Mouse (Mus musculus): ENCODE measurements around the gene Pld6. TPM values are rescaled to one million over a fixed set of nuclear protein-coding genes. Genes with fewer than 3 reads are reported as not detected.

Pld6 gene
- total RNA-seq, 2 experiments from 2014 or later, result 0.46 to 0.50 TPM

DNA sequence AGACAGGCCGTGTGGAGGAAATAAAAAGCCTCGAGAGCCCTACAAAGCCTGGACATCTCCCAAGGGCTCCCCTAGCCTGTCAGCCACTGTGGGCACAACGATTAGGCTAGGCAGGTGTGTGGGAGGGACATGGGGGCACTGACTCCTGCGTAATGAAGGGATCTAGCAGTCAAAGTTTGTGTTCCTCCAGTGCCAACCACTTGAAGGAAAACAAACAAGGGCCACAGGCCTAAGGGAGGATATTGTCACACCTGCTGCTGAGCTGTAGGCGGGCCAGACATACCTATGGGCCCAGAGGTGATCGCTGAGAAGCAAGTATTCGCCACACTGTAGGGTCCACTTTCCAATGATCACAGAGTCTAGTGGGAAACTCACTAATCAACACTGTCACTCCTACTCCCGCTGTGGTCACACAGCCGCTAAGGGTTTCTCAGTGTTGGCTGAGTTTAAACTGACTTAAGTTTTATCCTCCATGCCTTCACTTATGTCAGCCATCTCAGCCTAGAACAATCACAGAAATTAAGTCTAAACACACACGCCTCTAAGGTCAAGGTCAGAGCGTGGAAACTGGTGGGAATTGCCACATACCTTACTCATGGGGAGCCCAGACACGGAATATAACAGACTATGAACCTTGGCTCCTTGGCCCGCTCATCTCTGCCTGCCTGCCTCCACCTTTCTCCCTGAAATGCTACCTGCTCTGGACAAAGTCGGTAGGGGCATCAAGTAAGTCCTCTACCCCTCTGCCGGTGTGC, 824 bp downstream of the Pld6 start:
- DNase-seq, result no peak

DNA sequence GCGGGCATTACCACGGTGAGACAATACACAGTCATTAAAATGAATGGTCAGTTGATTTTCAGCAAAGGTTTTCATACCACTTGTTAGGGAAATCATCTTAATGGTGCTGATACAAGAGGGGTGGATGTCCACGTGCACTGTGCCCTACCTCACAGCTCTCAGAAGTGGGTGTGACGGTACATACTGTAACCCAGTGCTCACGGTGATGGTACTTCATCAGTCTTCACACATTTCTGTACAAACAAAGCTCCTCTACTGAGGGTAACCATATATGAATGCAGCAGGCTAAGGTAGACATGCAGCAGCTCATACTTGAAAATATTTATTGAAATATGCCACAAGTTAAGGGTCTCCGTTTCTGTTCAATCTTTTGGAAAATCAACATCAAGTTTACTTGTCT, 3.9 kb downstream of the Pld6 start:
- no peak for DNase-seq

DNA sequence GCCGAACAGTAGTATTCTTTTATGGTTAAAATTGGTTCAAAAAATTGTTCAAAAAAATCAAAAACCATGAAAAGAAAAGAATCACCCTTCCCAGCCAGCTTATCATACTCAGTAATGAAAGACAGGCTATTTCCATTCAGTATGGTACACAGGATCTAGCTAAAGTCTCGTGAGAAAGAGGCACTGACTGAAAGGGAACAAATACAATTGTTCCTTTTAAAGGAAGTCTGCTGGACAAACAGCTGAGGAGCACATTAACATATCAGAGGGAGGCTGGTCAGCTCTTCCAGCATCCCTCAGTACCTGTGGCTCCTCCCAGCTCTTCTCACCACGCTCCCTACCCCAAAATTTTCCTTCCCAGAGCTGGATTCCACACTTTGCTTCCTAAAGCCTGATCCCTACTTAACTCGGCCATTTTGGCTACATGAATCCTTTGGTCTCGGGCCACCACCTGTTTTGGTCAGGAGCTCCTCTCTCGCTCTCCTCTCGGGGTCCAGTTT, 5.3 kb downstream of the Pld6 start:
- DNase-seq, result no peak

DNA sequence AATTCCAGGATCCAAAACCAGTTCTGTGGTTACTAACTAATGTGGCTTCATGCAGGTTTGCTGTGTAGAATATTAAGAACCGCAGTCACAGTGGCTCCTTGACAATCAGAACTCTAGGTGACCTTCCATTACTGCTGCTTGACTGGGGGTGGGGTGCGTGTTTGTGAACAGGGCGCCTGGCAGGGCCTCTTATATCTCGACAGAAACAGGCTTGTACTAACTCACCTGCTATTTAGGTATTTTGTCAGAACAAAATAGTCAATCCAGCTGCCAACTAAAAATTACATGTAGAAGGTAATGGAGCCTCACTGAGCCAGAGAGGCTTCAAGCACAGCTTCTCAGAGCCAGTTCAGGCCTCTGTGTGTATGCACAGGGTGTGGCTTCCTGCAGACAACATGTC, 7.2 kb downstream of the Pld6 start:
- peak in 1 of 2 experiments; percentile 18 for DNase-seq

DNA sequence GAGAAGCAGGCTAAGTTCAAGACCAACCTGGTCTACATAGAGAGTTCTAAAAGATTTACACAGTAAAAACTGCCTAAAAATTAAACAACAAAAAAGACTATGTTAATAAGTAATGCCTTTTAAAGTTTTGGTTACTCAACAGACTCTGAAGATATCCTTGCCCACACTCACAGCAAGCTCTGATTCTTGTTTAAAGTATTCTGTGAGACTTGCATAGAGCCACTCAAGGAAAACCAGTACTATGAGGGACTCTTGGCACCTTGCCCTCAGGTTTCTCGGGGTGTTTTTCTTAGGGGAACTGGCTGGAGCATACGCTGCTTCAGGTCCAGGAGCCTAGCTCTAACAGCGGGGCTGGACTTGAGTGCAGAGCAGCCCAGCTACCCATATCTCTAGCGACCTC, 8.0 kb downstream of the Pld6 start:
- DNase-seq, result no peak

DNA sequence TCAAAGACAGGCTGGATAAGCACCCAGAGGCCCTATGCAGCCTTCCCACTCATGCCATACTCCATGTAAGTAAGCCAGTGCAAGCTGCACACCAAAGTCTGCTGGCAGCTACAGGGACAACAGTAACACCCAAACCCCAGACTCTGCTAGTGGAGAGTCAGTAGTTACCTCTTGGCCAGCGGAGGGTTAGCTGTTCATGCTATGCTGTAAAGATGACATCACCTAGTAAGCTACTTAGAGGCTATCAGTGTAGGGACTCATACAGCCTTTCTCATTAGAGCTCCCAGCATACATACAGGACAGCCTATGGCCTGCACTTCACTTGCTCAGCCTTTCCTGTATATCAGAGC, 8.6 kb downstream of the Pld6 start:
- no peak for DNase-seq

DNA sequence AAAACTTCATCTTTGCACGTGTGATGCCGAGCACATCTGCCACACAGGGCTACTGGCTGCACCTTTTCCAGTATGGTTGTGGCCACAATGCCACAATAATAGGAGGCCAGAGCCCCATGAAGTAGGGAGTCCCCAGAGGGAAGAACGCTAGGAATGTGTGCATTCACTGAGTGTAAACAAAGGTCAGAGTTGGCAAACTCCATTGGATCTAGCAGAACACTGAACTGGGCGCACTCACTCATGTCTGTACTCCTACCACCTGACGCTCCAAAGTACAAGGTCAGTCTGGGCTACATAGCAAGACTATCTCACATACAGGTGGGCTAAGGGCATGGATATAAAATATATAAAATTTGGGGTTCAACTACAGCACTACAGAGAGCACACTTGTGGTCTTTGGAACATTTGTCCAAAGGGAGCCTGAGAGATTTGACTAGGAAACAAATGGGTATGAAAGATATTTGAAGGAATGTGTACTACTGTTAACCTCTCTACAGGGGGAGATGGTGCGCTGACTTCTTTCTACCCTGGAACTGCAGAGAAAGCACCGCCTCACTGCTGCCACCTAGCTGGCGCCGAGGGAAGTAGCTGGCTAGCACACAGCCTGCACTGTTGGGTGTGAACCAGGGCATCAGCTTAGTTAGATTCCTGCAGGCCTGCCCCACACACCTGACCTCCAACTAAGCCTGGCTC, 9.1 kb downstream of the Pld6 start:
- DNase-seq, result peak; percentile 61 to 77

DNA sequence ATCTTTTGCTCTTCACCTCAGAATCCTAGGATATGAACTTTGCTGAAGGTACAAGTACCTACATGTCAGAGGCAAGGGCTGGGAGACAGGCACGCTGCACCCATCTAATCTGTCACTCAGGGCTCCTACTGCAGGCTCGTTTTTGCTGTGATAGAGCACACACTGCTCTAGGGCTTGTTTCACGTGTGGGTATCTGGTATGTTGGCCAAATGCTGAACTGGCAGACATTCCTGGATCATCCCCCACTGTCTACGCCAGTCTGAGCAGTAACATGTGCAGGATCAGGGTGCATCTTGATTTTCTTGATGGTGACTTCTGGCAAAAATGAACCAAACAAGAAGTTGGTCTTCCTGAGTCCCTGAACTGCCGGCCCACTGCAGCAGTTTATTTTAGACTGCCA, 10.2 kb downstream of the Pld6 start:
- DNase-seq, result no peak

DNA sequence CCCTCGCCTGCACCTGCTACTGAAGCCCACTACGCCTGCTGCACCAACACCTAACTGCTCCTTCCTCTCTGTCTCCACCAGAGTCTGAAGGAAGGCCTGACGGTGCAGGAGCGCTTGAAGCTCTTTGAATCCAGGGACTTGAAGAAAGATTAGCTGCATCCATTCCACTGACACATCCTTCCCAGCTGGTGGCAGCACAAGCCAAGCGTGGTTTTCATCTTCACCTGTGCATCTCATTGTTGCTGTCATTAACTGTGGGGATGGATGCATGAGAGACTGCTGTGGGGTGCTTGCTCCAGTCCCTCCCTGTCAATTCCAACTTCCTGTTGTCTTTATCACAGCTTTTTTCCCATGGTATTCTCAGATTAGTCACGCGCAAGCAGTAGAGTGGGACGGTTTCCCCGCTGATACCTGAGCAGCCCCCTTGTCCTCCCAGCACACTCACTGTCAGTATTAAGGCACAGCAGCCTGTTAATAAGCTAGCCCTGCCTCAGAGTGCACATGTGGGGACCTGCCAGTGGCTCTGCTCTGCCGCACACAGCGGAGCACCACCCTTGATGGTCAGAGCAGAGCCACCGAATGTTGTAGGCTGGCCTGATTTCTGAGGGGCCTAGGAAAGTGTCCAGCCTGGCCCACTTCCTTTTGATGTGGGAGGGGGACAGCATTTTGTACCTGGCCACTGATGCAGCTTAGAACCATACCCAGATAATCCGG, 11.9 kb downstream of the Pld6 start:
- no peak for DNase-seq

DNA sequence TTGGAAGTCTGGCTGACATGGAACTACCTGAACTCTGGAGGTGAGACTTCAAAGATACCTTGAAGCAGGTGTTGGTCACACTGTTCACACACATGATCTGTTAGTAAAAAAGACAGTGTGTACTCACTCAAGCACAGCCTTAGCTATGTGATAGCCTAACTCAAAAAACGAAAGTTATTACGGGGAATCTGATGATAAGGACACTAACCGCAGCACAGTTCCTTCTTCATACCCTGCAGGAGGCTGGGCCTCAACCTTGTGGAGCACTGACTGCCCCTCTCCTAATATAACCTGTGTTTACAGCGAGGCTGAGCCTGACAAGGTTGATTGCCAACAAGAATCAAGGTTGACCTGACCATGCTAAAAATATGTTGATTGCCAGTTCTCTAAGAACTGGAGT, 12.9 kb downstream of the Pld6 start:
- no peak for DNase-seq

DNA sequence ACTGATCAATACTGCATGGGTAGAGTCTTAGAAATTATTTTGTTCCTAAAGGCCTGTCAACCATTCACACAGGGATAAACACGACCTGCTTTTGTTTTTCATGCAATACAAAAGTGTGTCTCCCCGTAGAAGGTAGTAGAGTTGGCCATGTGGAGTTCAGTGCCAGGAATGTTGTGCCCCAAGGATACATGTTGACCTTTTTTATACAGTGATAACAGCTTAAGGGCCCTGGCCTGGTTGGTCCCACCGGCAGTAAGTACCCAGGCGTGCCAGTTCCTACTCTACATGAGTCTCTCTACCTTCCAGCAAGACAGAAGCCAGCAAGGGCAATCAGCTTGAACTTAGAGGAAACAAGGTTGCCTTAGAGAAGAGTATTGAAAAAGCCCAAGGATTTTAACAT, 14.5 kb downstream of the Pld6 start:
- DNase-seq, result no peak

DNA sequence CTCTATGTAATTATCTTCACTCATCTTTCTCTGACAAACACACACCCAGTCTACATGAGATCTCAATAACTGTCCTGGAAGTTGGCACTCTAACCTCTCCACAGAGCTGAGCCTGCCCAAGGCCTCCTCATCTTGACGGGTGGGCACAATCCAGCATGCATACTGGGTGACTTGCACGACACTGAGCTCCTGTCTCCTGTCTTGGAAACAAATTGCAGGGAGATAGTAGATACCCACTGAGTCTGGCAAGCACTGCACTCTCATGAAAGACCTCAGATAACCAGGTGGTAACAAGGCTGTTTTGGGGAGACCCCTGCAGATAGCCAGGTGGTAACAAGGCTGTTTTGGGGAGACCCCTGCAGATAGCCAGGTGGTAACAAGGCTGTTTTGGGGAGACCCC, 15.2 kb downstream of the Pld6 start:
- no peak for DNase-seq

DNA sequence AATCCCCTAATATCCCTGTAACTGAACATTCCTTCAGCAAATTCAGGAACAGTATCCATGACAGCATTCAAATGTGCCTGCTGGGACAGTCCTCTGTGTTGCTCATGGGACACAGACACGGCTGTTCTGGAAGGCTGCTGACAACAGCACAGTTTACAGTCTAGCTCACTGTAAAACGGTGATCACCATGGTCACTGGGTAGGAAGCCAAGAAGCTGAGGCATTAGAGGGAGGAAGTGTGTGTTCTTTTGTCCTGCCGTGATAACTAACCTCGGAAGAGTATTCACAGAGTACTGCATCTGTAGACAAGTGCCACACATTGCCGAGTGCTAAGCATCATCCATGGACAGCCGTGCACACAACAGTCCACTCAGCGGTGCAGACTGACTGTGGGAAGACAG, 16.7 kb downstream of the Pld6 start:
- DNase-seq, result no peak

DNA sequence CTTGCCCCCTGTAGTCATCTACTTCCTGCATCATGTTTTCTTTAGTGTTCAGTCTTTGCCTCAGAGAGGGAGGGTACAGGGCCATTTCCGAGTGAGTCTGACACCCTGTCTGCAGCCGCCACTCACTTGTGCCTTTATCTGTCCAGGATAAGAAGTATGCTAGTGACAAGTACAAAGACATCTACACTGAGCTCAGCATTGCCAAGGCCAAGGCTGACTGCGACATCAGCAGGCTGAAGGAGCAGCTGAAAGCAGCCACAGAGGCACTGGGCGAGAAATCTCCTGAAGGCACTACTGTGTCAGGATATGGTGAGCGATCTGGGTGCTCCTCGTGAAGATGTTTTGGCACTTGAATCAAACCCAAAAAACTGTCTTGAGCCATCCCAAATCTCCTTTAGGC, 17.7 kb downstream of the Pld6 start:
- DNase-seq, result no peak

DNA sequence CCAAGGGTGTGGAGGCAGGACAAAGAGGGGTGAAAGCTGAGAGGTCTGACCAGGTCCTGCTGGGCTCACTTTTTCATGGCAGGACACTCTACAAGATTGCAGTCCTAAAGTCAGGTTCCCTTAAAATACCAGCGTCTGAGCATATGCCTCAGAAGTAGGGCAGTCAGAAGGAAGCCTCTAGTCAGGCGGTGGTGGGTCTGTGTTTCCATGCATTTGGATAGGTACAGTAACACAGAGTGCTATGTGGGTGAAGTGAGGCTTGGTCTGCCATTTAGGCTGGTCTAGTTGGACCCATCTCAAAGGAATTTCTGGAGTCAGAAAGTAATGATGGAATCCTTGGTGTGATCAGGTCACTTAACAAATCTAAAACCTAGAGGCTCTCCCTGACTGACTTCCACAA, 18.1 kb downstream of the Pld6 start:
- no peak for DNase-seq

DNA sequence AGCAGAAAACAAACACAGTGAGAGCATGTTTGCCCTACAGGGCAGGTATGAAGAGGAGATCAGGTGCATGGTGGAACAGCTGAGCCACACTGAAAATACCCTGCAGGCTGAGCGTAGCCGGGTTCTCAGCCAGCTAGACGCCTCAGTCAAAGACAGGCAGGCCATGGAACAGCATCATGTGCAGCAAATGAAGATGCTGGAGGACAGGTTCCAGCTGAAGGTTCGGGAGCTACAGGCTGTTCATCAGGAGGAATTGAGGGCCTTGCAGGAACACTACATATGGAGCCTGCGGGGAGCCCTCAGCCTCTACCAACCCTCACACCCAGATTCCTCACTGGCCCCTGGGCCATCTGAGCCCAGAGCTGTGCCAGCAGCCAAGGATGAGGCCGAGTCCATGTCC, 26.6 kb downstream of the Pld6 start:
- no peak for DNase-seq

DNA sequence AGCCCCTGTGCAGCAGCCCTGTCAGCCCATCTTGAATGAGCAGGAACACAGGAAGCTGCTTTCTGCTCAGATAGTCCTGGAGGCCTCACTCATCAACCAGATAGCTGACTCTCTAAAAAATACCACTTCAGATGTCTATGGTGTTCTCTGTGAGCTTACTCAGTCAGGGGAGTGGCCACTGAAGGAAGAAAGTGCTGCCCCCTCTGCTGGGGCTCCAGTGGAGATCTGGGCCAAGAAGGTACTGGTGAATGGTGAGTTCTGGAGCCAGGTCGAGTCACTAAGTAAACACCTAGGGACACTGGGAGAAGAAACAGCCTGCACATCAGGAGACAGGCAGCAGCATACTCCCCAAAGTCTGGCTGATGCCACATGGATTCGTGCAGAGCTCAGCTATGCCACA, 27.8 kb downstream of the Pld6 start:
- DNase-seq, result no peak

DNA sequence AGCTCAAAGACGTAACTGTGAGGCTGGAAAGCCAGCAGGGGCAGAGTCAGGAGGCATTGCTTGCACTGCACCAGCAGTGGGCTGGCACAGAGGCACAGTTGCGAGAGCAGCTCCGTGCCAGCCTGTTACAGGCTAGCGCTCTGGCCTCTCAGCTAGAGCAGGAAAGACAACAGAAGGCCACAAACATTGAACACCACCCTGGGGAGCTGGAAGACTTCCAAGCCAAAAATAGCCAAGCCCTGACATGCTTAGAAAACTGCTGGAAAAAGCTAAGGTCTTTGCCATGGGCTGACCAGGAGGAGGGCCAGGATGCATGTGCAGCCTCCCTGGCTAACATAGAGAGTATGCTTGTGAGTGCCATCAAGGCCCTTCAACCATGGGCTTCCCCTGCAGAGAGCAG, 28.3 kb downstream of the Pld6 start:
- peak; percentile 74 to 81 for DNase-seq

DNA sequence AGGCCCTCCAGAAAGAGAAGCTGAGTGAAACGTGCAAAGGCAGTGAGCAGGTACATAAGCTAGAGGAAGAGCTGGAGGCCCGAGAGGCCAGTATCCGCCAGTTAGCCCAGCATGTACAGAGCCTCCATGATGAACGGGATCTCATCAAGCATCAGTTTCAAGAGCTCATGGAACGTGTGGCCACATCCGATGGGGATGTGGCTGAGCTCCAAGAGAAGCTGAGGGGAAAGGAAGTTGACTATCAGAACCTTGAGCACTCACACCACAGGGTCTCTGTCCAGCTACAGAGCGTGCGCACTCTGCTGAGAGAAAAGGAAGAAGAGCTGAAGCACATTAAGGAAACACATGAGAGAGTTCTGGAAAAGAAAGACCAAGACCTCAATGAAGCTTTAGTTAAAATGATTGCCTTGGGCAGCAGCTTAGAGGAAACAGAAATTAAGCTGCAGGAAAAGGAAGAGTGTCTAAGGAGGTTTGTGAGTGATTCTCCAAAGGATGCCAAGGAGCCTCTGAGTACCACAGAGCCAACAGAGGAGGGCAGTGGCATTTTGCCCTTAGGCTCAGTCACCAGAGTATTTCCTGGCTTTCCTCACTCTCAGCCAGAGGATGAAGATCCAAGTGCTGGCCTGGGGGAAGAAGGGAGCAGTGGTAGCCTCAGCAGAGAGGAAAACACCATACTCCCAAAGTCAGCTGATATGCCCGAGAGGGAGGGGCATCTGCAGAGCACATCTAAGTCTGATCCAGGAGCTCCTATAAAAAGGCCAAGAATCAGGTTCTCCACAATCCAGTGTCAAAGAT, 29.1 kb downstream of the Pld6 start:
- peak in 1 of 2 experiments; percentile 31 for DNase-seq

DNA sequence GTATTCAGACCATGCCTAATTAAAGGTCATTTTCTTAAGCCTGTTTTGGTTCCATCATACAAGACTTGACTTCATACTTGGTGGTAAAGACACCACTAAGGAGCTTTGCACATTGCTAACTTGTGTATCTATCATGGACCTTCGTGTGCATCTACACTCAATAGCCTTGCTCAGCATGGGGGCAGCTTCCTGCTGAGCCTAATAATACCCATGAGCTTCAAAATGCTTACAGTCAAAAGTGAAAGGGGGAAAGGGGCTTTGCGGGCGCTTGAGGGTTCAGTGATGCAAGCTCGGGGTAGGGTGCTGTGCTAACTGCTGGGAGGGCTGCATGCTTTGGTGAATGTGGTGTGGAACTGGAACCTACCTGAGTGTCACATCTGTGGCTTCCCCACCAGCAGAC, 31.1 kb downstream of the Pld6 start:
- no peak for DNase-seq

DNA sequence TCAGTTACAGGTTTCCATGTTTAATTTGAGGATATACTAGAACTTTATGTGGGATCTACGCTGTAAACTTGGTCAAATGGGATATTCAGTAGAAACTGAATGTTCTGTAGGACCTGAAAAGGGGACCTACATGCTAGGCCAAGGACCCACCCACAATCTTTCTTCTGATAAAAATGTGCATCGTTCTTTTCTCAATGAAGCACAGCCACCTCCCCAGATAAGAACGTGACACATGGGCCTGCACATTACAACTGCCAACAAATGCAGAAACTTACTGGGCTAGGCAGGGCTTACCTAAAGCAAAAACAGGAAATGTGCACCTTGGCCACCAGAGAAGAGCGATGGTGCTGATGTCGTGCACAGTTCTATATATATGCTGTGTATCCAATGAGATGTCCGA, 32.9 kb downstream of the Pld6 start:
- DNase-seq, result no peak

DNA sequence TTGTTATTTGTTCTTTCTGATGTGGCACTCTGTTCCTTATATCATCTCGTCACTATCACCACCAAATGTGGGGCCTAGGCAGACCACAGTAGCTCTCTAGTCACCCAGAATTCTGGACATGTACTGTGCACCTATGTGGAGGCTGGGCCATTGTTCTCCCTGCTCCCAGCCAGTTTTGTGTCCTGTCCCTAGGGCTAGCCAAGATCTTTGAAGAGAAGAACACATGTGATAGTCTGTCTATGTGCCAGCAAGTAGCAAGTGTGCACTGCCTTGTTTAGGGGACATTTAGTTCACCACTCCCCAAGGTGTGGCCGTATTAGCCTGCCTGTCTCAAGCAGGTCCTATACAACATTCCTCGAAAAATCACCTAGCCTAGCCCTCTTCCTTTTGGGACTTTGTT, 38.4 kb downstream of the Pld6 start:
- peak in 1 of 2 experiments; percentile 46 for DNase-seq

DNA sequence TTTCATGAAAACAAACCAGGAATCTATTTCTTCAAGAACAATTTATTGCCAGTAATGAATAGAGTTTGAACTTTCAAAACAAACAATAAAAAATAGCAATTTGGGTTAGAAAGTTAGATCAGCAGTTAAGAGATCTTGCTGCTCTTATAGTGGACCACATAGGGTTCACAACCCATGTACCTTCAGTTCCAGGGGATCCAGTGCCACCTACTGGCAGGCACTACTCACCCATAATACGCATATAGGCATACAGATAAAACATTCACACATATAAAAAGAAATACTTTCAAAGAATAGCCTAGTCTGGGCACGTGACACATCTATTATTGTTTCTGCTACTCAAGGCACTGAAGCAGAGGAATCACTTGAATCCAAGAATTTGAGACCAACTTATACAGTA, 40.8 kb downstream of the Pld6 start:
- peak; percentile 59 to 79 for DNase-seq
